Mouse (Mus musculus): ENCODE results near the gene Mecom. TPM values are rescaled to one million over a fixed set of nuclear protein-coding genes. Genes with fewer than 3 reads are reported as not detected.
A peak's percentile ranks its signal among the peaks of the same experiment; 100 is the strongest.
"Not testable (repeated sequence)": the region's sequence is repeated elsewhere in the genome, so short reads cannot be mapped to it uniquely, and the experiment has no call there.

Gene Mecom
- polyA plus RNA-seq, 1 experiment from 2014 or later: 68.8 TPM

DNA sequence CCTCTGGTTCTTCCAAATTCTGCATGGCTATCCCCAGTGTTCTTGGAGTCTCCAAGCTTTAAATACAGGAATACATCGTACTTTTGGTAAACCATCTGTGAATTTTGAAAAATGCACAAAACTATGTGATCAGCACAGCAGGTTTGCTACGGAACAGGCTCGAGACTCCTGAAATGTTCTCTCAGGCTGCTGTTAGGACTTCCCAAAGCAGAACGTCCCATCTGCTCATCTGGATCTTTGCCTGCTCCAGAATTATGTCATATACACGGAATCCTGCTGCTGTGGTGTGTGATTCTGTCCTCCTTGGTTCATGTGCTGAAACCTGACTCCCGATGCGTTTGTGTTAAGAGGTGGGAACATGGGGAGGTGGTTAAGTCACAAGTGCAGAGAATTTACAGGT, 1.1 kb upstream of the Mecom start:
- no peak for ATAC-seq (ENCODE audit: borderline replicate concordance, extremely low read depth, low FRiP score, low TSS enrichment)
- no peak overlapping the region for H3K27ac ChIP-seq
- peaks cover 32% of the 10 kb centered on the region for H3K4me1 ChIP-seq
- H3K9me3 ChIP-seq: no peaks in the 10 kb centered on the region
- H3K27me3 ChIP-seq: no peaks in the 10 kb centered on the region
- WGBS: 53% methylated on average over 7 of the region's 7 CpGs
- H3K36me3 ChIP-seq: no peaks in the 10 kb centered on the region
- H3K9ac ChIP-seq: no peak overlapping the region
- no peak overlapping the region for H3K4me3 ChIP-seq
- H3K4me2 ChIP-seq: no peak overlapping the region

- 25% methylated on average over 11 of the region's 11 CpGs for WGBS
- ATAC-seq (ENCODE audit: borderline replicate concordance, extremely low read depth, low FRiP score, low TSS enrichment): peak; percentile 79
- Histone ChIP-seq H3K4me2 (peak overlapping the region; percentile 50), H3K9me3 (no peaks in the 10 kb centered on the region), H3K4me3 (peak overlapping the region; percentile 11; the same call in 1 of the 2 replicates), H3K27me3 (no peaks in the 10 kb centered on the region), H3K36me3 (no peaks in the 10 kb centered on the region), H3K9ac (no peak overlapping the region), H3K27ac (peak overlapping the region; percentile 77), H3K4me1 (peaks cover 32% of the 10 kb centered on the region)
Observed at GRCm38 (mm10) chr3:30546831-30547369, 908 bp downstream of the Mecom start.

GRCm38 (mm10) chr3:30546366-30546765, 1.4 kb downstream of the Mecom start:
- no peaks in the 10 kb centered on the region for H3K9me3 ChIP-seq
- peak overlapping the region; percentile 50 for H3K4me2 ChIP-seq
- H3K27me3 ChIP-seq: no peaks in the 10 kb centered on the region
- H3K4me1 ChIP-seq: peaks cover 32% of the 10 kb centered on the region
- peak; percentile 81; the same call in 1 of the 2 replicates for ATAC-seq (ENCODE audit: borderline replicate concordance, extremely low read depth, low FRiP score, low TSS enrichment)
- 29% methylated on average over 13 of the region's 13 CpGs for WGBS
- no peaks in the 10 kb centered on the region for H3K36me3 ChIP-seq
- H3K9ac ChIP-seq: no peak overlapping the region
- peak overlapping the region; percentile 77 for H3K27ac ChIP-seq
- H3K4me3 ChIP-seq: peak overlapping the region; percentile 11; the same call in 1 of the 2 replicates

DNA sequence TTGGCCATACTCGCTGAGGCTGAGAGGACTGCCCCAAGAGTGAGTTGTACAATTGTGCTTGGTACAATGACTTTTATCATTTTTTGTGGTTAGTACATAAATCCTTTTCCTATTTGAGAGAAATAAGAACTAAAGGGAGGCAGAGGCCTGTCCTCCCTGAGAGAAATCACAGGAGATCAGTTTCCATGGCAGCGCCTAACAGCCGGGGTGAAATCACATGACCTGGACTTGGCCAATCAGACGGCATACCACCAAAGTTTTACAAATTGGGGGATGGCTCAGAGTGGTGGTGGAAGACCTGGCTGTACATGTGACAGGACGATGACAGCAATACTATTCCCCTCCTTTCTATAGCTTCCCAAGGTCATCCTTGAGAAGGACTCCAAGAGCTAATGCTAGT, 2.6 kb downstream of the Mecom start:
- WGBS: 82% methylated on average over 5 of the region's 5 CpGs
- H3K9me3 ChIP-seq: no peaks in the 10 kb centered on the region
- no peak overlapping the region for H3K27ac ChIP-seq

DNA sequence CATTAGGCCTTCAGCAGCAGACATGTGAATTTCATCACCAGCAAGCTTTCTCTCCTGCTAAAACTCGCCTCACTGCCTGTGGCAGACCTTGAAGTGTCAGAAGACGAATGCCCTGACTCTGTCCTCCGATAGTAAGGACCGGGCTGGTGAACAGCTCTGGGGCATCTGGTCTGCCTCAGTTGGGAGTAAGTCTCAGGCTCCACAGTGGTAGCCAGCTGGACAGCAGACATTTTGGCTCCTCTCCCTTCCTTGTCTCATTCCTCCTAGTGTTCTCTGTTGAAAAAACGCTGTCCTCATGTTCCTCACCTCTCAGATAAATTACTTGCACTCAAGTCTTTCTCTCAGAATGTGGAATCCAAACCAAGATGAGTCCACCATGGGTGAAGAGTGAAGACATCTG, 3.5 kb downstream of the Mecom start:
- no peaks in the 10 kb centered on the region for H3K36me3 ChIP-seq
- no peak overlapping the region for H3K4me3 ChIP-seq
- H3K9ac ChIP-seq: no peak overlapping the region
- 38% methylated on average over 5 of the region's 5 CpGs for WGBS
- no peak overlapping the region for H3K4me2 ChIP-seq
- H3K27me3 ChIP-seq: no peaks in the 10 kb centered on the region
- peaks cover 27% of the 10 kb centered on the region for H3K4me1 ChIP-seq
- H3K9me3 ChIP-seq: no peaks in the 10 kb centered on the region
- peak; percentile 51; the same call in 1 of the 2 replicates for ATAC-seq (ENCODE audit: borderline replicate concordance, extremely low read depth, low FRiP score, low TSS enrichment)
- peak overlapping the region; percentile 44 for H3K27ac ChIP-seq

More for the DNA sequence above, 2.6 kb downstream of the Mecom start:
- ATAC-seq (ENCODE audit: borderline replicate concordance, extremely low read depth, low FRiP score, low TSS enrichment): no peak
- Histone ChIP-seq H3K4me2 (no peak overlapping the region), H3K36me3 (no peaks in the 10 kb centered on the region), H3K4me3 (no peak overlapping the region), H3K9ac (no peak overlapping the region), H3K27me3 (no peaks in the 10 kb centered on the region), H3K4me1 (peaks cover 32% of the 10 kb centered on the region)

DNA sequence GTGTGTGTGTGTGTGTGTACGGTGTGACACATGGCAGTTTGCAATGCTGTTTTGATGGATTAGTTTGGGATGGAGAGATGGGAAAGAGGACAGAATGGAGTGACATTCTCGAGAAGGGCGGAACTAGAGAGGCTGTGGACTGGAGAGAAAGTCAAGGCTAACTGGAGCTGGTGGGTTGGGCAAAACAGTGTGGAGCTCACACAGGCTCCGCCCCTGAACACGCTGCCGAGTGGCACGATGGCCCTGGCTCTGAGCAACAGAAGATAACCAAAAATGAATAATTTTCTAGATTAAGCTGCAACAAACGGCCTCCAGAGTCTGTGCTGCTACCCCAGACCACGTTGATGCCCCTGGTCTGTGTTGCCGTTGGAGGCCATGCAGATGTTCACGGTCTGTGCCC, 12.0 kb downstream of the Mecom start:
- Histone ChIP-seq H3K27ac (no peak overlapping the region), H3K27me3 (no peaks in the 10 kb centered on the region), H3K4me2 (no peak overlapping the region), H3K36me3 (no peaks in the 10 kb centered on the region), H3K4me1 (no peaks in the 10 kb centered on the region), H3K9ac (no peak overlapping the region), H3K4me3 (no peak overlapping the region), H3K9me3 (no peaks in the 10 kb centered on the region)
- WGBS: 73% methylated on average over 11 of the region's 11 CpGs
- no peak for ATAC-seq (ENCODE audit: borderline replicate concordance, extremely low read depth, low FRiP score, low TSS enrichment)

DNA sequence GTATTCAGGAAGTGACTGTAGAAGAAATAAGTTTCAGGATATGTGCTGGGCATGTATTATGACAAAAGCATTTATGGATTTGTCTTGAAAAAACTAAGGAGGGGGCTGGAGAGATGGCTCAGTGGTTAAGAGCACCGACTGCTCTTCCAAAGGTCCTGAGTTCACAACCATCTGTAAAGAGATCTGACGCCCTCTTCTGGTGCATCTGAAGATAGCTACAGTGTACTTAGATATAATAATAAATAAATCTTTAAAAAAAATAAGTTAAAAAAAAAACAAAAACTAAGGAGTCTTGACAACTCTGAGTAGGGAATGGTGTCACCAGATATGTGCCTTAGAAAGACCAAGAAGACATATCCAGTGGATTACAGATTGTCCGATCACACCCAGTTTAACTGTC, 27.1 kb downstream of the Mecom start:
- not testable (repeated sequence) for H3K9ac ChIP-seq; H3K4me2 ChIP-seq; H3K9me3 ChIP-seq; H3K4me1 ChIP-seq; ATAC-seq (ENCODE audit: borderline replicate concordance, extremely low read depth, low FRiP score, low TSS enrichment); H3K4me3 ChIP-seq; H3K27me3 ChIP-seq; H3K36me3 ChIP-seq; H3K27ac ChIP-seq
- WGBS: 51% methylated on average over 3 of the region's 3 CpGs

GRCm38 (mm10) chr3:30519425-30519824, 28.4 kb downstream of the Mecom start:
- Histone ChIP-seq H3K4me1 (peaks cover 8% of the 10 kb centered on the region; the same call in 1 of the 2 replicates), H3K4me2 (no peak overlapping the region), H3K9me3 (no peaks in the 10 kb centered on the region), H3K36me3 (no peaks in the 10 kb centered on the region), H3K27me3 (peaks cover 13% of the 10 kb centered on the region; the same call in 1 of the 2 replicates), H3K9ac (no peak overlapping the region), H3K27ac (no peak overlapping the region), H3K4me3 (no peak overlapping the region)
- 54% methylated on average over 1 of the region's 1 CpGs for WGBS
- ATAC-seq (ENCODE audit: borderline replicate concordance, extremely low read depth, low FRiP score, low TSS enrichment): no peak; the same call in 1 of the 2 replicates

GRCm38 (mm10) chr3:30515795-30516170, 32.0 kb downstream of the Mecom start:
- peaks cover 21% of the 10 kb centered on the region; the same call in 1 of the 2 replicates for H3K4me1 ChIP-seq
- no peaks in the 10 kb centered on the region for H3K9me3 ChIP-seq
- peak overlapping the region; percentile 54 for H3K4me3 ChIP-seq
- peak overlapping the region; percentile 83 for H3K27ac ChIP-seq
- peaks cover 34% of the 10 kb centered on the region for H3K27me3 ChIP-seq
- peak overlapping the region; percentile 83 for H3K4me2 ChIP-seq
- WGBS: 13% methylated on average over 9 of the region's 9 CpGs
- ATAC-seq (ENCODE audit: borderline replicate concordance, extremely low read depth, low FRiP score, low TSS enrichment): no peak
- peak overlapping the region; percentile 46; the same call in 1 of the 2 replicates for H3K9ac ChIP-seq
- no peaks in the 10 kb centered on the region for H3K36me3 ChIP-seq

GRCm38 (mm10) chr3:30514901-30515794, 32.7 kb downstream of the Mecom start:
- Histone ChIP-seq H3K4me3 (peak overlapping the region; percentile 54), H3K4me2 (peak overlapping the region; percentile 83), H3K4me1 (peaks cover 26% of the 10 kb centered on the region), H3K9me3 (no peaks in the 10 kb centered on the region), H3K27me3 (peaks cover 40% of the 10 kb centered on the region), H3K27ac (peak overlapping the region; percentile 83), H3K9ac (peak overlapping the region; percentile 46), H3K36me3 (no peaks in the 10 kb centered on the region)
- WGBS: 1% methylated on average over 62 of the region's 62 CpGs
- peak; percentile 90 for ATAC-seq (ENCODE audit: borderline replicate concordance, extremely low read depth, low FRiP score, low TSS enrichment)

DNA sequence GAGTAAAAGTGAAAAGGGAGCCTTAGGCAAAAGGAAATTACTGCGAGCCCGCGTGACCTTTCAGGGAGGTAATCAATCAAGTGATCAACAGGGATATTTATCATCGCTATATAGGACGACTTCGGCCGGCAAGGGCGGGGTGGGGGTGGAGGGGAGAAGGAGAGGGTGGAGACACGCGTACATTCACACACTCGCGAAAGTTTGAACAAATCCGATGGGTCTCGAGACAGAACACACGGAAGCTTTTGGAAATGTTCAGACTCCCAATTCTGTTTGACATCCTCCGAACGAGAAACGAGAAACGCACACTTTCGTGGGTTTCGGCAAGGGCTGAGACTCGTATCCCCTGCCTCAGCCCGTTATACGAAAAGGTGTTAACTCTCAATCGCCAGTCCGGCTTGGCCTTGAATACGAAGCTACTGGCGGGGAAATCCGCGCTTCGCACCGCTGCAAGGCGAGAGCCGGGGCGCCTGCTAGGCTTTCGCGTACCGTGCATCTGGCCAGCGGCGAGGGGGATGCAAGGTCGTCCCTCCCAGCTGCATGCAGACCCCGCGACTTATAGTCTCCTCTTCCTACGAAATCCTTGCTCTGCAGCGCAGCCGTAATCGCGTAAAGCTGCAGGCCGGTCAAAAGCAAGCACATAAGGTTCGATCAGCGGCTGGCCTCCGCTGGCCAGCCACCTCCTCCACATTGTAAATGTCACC, 33.6 kb downstream of the Mecom start:
- Histone ChIP-seq H3K4me1 (peaks cover 29% of the 10 kb centered on the region), H3K9me3 (no peaks in the 10 kb centered on the region), H3K9ac (peak overlapping the region; percentile 46), H3K4me3 (peak overlapping the region; percentile 54), H3K4me2 (peak overlapping the region; percentile 83), H3K27me3 (peaks cover 45% of the 10 kb centered on the region), H3K36me3 (no peaks in the 10 kb centered on the region), H3K27ac (peak overlapping the region; percentile 83)
- WGBS: under 1% methylated on average over 52 of the region's 52 CpGs
- ATAC-seq (ENCODE audit: borderline replicate concordance, extremely low read depth, low FRiP score, low TSS enrichment): no peak
